Mouse (Mus musculus) midbrain, embryonic 11.5 days (tissue): Measurements from ENCODE around the gene Hsd3b6. TPM values are rescaled to one million over a fixed set of nuclear protein-coding genes. Genes with fewer than 3 reads are reported as not detected.

Experiments
- ATAC-seq: fragments of 200-750 bp; cut with Nextera tagmentation; 2 replicates; pipeline ENCODE4 v1.8.0; 2017; ENCODE audit warnings: moderate TSS enrichment, moderate library complexity; ENCODE audit not compliant: low FRiP score
- DNase-seq: peaks from one replicate; pipeline ENCODE4 v3.0.0; 2015; ENCODE audit warnings: low spot score; ENCODE audit errors: missing footprints
- H3K27ac ChIP-seq: fragments of 300-500 bp; sonication (generic); 2 replicates; pipeline ENCODE4 v1.5.1; 2014; ENCODE audit warnings: low read depth, low read length
- H3K27me3 ChIP-seq: fragments of 300-500 bp; sonication (generic); 2 replicates; pipeline ENCODE4 v1.6.1; 2014; ENCODE audit warnings: mild to moderate bottlenecking, low read length, moderate library complexity, mixed read lengths; ENCODE audit not compliant: control insufficient read depth, insufficient read depth
- H3K36me3 ChIP-seq: fragments of 300-500 bp; sonication (generic); 2 replicates; pipeline ENCODE4 v1.6.1; 2014; ENCODE audit warnings: mild to moderate bottlenecking, low read length, moderate library complexity, mixed read lengths; ENCODE audit not compliant: control insufficient read depth, insufficient read depth
- H3K4me1 ChIP-seq: fragments of 300-500 bp; sonication (generic); 2 replicates; pipeline ENCODE4 v1.6.1; 2014; ENCODE audit warnings: low read length; ENCODE audit not compliant: control insufficient read depth, insufficient read depth
- H3K4me2 ChIP-seq: fragments of 300-500 bp; sonication (generic); 2 replicates; pipeline ENCODE4 v1.6.1; 2014; ENCODE audit warnings: mild to moderate bottlenecking, moderate library complexity
- H3K4me3 ChIP-seq: fragments of 300-500 bp; sonication (generic); 2 replicates; pipeline ENCODE4 v1.5.1; 2014; ENCODE audit warnings: low read depth, low read length
- H3K9ac ChIP-seq: fragments of 300-500 bp; sonication (generic); 2 replicates; pipeline ENCODE4 v1.6.1; 2014; ENCODE audit warnings: low read length
- H3K9me3 ChIP-seq: fragments of 300-500 bp; sonication (generic); 2 replicates; pipeline ENCODE4 v1.6.1; 2016; ENCODE audit warnings: low read length; ENCODE audit not compliant: control insufficient read depth
- WGBS: fragments of 180-500 bp; shearing (Covaris S2); extraction: QIAGEN DNeasy Blood & Tissue Kit; methylation state at CpG from one replicate; pipeline ENCODE4 v1.1.7; 2014; 5-methylcytosine and 5-hydroxymethylcytosine counted together
- polyA plus RNA-seq: library from polyadenylated mRNA; unstranded; fragments of >200 nt; fragmentation: Nextera tagmentation; extraction: Ambion mirVana; gene quantifications from 2 replicates; pipeline ENCODE4 v1.2.1, GENCODE M21; 2014

Hsd3b6 gene
- polyA plus RNA-seq, result 18.8 and 24.4 TPM in 2 replicates

DNA sequence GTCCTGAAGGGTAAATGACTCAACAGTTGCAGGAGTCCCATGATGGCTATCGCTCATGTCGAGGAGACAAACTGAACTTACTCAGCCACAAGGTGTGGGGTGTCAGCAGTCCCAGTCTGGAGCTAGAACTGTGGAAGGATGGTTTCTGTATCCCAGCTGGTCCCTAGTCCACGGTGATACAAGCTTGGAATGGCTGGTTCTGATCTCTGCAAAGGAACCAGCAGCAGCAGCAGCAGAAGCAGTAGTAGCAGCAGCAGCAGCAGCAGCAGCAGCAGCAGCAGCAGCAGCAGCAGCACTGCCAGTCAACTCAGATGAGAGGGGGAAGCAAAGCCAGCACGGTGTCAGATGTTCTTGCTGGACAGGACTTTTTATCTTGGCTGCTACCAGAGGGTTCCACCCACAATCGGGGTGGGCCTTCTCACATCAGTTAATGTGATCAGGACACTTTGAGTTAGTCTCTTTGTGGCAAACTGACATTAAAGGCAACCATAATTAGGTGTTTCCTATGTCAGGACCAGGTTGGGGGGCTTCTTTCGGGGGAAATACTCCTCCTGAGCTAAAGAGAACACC is at the start of gene Hsd3b6:
Hsd3b6 (minus strand) TSS at position 343 of the 570 bp plus-strand sequence.
- H3K9me3 ChIP-seq, result no peaks in the 10 kb centered on the region
- H3K4me1 ChIP-seq, result no peaks in the 10 kb centered on the region
- DNase-seq (no peak), ATAC-seq (no peak)
- no peak within 1 kb of the TSS for H3K9ac ChIP-seq
- no peak within 1 kb of the TSS for H3K4me2 ChIP-seq
- no peaks in the 10 kb centered on the region for H3K27me3 ChIP-seq
- no peak within 1 kb of the TSS for H3K4me3 ChIP-seq
- H3K36me3 ChIP-seq, result no peaks in the 10 kb centered on the region
- WGBS, result 82% methylated on average over 6 of the region's 6 CpGs
- no peak within 1 kb of the TSS for H3K27ac ChIP-seq

DNA sequence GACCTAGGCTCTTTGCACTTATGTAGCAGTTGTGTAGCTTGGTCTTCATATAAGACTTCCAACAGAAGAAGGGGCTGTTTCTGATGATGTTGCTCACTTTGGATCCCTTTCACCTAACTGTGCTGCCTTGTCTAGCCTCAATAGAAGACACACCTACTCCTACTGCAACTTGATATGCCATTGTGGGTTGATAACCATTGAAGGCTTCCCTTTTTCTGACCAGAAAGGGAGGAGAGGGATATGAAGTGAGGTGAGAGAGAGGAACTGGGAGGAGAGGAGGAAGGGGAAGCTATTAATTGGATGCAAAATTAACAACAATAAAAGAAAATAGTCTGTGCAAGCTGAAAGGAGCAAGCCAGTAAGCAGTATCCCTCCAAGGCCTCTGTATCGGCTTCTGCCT is 48.6 kb upstream of the Hsd3b6 start:
- WGBS, result 95% methylated on average over 1 of the region's 1 CpGs
- Histone ChIP-seq H3K36me3 (no peaks in the 10 kb centered on the region), H3K4me1 (no peaks in the 10 kb centered on the region), H3K9ac (no peak overlapping the region), H3K4me2 (no peak overlapping the region), H3K27ac (no peak overlapping the region), H3K4me3 (no peak overlapping the region), H3K9me3 (no peaks in the 10 kb centered on the region), H3K27me3 (no peaks in the 10 kb centered on the region)
- no peak for DNase-seq
- ATAC-seq, result no peak

DNA sequence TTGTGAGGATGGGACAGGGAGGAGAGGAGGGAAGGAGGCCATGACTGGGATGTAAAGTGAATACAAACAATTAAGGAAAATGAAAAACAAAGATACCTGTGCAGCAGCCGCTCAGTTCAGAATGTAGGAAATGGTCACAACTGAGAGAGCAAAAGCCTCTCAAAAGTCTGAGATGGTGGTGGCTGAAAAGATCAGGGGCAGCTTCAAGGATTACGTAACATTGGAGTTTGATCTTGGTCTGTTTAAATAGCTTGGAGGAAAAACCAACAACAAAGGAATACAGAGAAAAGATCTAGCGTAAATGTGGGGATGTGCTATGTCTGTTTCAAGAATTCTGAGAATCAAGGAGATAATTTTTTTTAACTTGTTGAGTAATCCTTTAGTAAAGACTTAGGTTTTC is 45.3 kb upstream of the Hsd3b6 start, which contains the start of gene Hsd3b1:
Hsd3b1 (minus strand) TSS at position 219 of the 400 bp plus-strand sequence.
- H3K27ac ChIP-seq, result no peak within 1 kb of the TSS

DNA sequence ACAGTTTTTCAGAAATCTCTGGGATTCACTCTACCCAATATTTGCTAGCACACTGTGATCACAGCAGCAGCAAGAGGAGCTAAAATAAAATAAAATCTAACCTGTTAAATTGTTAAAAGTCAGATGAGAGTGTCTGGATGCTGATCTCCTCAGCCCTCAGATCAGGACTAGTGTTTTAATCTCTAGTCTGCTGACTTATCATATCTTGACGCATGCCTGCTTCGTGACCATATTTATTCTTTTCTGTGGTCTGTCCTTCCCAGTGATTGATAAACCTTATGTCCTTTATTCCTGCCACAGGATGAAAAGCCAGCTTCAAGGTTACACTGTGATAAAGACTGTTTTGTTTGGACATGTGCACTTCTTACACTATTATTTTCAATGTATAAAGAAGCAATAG is 43.8 kb upstream of the Hsd3b6 start:
- H3K9me3 ChIP-seq, result no peaks in the 10 kb centered on the region
- no peaks in the 10 kb centered on the region for H3K36me3 ChIP-seq
- no peak for ATAC-seq
- WGBS, result 84% methylated on average over 2 of the region's 2 CpGs
- no peak overlapping the region for H3K4me2 ChIP-seq
- H3K4me3 ChIP-seq, result no peak overlapping the region
- no peaks in the 10 kb centered on the region for H3K27me3 ChIP-seq
- H3K9ac ChIP-seq, result no peak overlapping the region
- no peak overlapping the region for H3K27ac ChIP-seq
- no peak for DNase-seq
- no peaks in the 10 kb centered on the region for H3K4me1 ChIP-seq

More for the DNA sequence above, 45.3 kb upstream of the Hsd3b6 start, which contains the start of gene Hsd3b1:
- Histone ChIP-seq H3K9me3 (no peaks in the 10 kb centered on the region), H3K4me1 (no peaks in the 10 kb centered on the region), H3K36me3 (no peaks in the 10 kb centered on the region), H3K4me3 (no peak within 1 kb of the TSS), H3K27me3 (no peaks in the 10 kb centered on the region), H3K9ac (no peak within 1 kb of the TSS), H3K4me2 (no peak within 1 kb of the TSS)
- no peak for ATAC-seq
- DNase-seq, result no peak
- WGBS, result 81% methylated on average over 3 of the region's 3 CpGs

DNA sequence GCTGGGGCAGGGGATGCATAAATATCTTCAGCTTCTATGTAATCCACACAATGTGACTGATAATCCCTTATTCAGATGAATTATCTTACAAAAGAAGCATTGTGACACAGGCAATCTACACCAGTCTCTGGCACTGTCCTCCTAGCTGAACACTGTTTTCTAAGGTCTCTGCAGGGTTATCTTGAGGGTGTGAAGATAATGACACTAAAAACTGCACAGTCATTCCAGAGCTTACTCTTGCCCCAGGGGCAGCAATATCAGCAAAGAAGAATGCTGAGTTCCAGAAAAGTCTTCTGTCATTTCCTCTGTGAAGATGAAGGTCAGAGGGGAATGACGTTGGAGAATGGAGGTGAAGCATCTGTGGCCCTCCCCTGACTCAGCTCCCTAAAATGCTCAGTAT is 42.6 kb upstream of the Hsd3b6 start:
- no peak for ATAC-seq
- Histone ChIP-seq H3K27ac (no peak overlapping the region), H3K36me3 (no peaks in the 10 kb centered on the region), H3K4me2 (no peak overlapping the region), H3K9ac (no peak overlapping the region), H3K4me3 (no peak overlapping the region), H3K27me3 (no peaks in the 10 kb centered on the region), H3K9me3 (no peaks in the 10 kb centered on the region), H3K4me1 (no peaks in the 10 kb centered on the region)
- DNase-seq, result no peak
- WGBS, result 91% methylated on average over 1 of the region's 1 CpGs

DNA sequence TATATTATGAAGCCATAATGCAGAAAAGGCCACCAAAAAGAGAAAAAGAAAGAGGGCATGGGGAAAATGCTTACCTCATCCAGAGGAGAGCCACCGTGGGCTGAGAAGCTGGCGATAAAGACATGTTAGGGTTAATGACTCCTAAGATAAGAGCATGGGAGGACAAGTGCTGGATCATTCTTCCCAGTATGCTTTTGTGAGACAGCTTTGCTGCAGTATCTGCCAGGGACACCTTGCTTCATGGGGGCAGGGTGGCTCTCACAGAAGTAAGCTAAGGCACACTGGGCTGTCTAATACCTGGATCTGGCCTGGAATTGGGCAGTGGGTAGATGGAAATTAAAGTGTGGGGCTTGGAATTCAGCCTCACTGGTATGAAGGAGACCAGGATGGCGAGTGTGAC is 40.9 kb upstream of the Hsd3b6 start:
- Histone ChIP-seq H3K9ac (no peak overlapping the region), H3K36me3 (no peaks in the 10 kb centered on the region), H3K4me2 (no peak overlapping the region), H3K4me3 (no peak overlapping the region), H3K4me1 (no peaks in the 10 kb centered on the region), H3K27ac (no peak overlapping the region), H3K9me3 (no peaks in the 10 kb centered on the region), H3K27me3 (no peaks in the 10 kb centered on the region)
- DNase-seq (no peak), ATAC-seq (no peak)
- WGBS, result 81% methylated on average over 3 of the region's 3 CpGs

DNA sequence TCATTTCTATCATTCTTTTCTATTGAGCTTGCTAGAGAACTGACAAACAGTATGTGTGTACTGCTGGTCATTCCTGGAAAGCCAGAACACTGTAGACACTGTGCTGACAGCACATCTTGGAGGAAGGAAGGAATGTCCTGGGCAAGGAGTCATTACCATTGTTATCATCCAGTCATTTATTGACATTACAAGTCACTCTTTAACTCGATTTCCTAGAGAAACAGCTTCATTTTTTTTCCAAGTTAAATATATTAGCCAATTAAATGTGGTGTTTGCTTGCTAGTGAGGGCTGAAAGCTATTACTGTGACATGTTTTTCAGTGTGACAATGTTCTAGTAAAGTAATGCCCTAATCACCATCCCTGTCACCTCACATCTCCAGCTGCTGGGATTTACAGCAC is 39.4 kb upstream of the Hsd3b6 start:
- Histone ChIP-seq H3K9me3 (no peaks in the 10 kb centered on the region), H3K4me2 (no peak overlapping the region), H3K4me1 (no peaks in the 10 kb centered on the region), H3K27ac (no peak overlapping the region), H3K9ac (no peak overlapping the region), H3K27me3 (no peaks in the 10 kb centered on the region), H3K4me3 (no peak overlapping the region), H3K36me3 (no peaks in the 10 kb centered on the region)
- no peak for ATAC-seq
- no peak for DNase-seq
- WGBS, result 57% methylated on average over 1 of the region's 1 CpGs

DNA sequence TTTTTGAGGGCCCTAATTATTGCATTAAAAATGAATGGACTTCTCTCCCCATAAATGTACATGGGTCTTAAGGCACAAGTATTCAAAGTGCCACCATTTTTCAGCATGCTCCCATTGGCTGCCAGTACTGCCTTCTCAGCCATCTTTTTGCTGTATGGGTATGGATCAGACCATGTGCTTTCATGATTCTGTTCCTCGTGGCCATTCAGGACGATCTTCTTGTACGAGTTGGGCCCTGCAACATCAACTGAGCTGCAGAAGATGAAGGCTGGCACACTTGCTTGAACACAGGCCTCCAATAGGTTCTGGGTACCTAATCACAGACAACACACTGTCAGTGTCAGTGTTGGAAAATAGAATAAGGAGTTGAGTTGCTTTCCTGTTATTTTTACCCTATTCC is 38.8 kb upstream of the Hsd3b6 start:
- DNase-seq (no peak), ATAC-seq (no peak)
- Histone ChIP-seq H3K4me3 (no peak overlapping the region), H3K9ac (no peak overlapping the region), H3K9me3 (no peaks in the 10 kb centered on the region), H3K27me3 (no peaks in the 10 kb centered on the region), H3K4me1 (no peaks in the 10 kb centered on the region), H3K4me2 (no peak overlapping the region), H3K36me3 (no peaks in the 10 kb centered on the region), H3K27ac (no peak overlapping the region)
- WGBS, result 88% methylated on average over 3 of the region's 3 CpGs

DNA sequence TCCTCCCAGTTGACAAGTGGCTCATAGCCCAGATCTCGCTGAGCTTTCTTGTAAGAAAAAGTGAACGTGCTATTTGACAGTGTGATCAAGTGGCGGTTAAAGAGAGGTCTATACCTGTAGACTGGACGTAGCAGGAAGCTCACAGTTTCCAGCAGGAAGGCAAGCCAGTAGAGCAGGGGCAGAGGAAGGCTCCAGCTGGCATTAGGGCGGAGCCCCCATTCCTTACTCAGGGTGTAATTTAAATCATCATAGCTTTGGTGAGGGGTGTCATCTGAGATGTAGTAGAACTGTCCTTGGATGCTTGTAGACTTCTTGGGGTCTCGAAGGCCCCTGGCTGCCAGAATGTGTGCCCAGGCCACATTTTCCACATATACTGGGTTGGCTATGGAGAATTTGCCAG is 38.4 kb upstream of the Hsd3b6 start:
- DNase-seq (no peak), ATAC-seq (no peak)
- no peaks in the 10 kb centered on the region for H3K9me3 ChIP-seq

More for the DNA sequence above, 38.4 kb upstream of the Hsd3b6 start:
- Histone ChIP-seq H3K9ac (no peak overlapping the region), H3K4me3 (no peak overlapping the region), H3K4me1 (no peaks in the 10 kb centered on the region), H3K36me3 (no peaks in the 10 kb centered on the region), H3K27me3 (no peaks in the 10 kb centered on the region), H3K4me2 (no peak overlapping the region), H3K27ac (no peak overlapping the region)
- WGBS, result 92% methylated on average over 6 of the region's 6 CpGs
